Mouse (Mus musculus) lung, adult 18-20 months (tissue): ENCODE results near the gene Plxna1.
A peak's percentile ranks its signal among the peaks of the same experiment; 100 is the strongest.

ENCODE experiments used
- DNase-seq, 2 experiments: peaks; one replicate each; pipeline ENCODE4 v3.0.0; 2022; ENCODE audit warnings: mixed read lengths in 2 of 2

Gene Plxna1

GRCm38 (mm10) chr6:89360709-89361417 lies 1.6 kb downstream of the Plxna1 start:
- DNase-seq = no peak

- no peak for DNase-seq
Measured at GRCm38 (mm10) chr6:89359771-89360708, 2.4 kb downstream of the Plxna1 start.

- DNase-seq = no peak
Measured at GRCm38 (mm10) chr6:89359192-89359591, 3.2 kb downstream of the Plxna1 start.

GRCm38 (mm10) chr6:89355661-89356060 lies 6.8 kb downstream of the Plxna1 start:
- DNase-seq = no peak

GRCm38 (mm10) chr6:89354726-89355125 lies 7.7 kb downstream of the Plxna1 start:
- no peak for DNase-seq

- DNase-seq = no peak
Measured at GRCm38 (mm10) chr6:89354076-89354475, 8.3 kb downstream of the Plxna1 start.

- DNase-seq = no peak
Measured at GRCm38 (mm10) chr6:89353101-89353500, 9.3 kb downstream of the Plxna1 start.

GRCm38 (mm10) chr6:89351441-89352137 lies 10.8 kb downstream of the Plxna1 start:
- DNase-seq = peak; percentile 60 to 61

GRCm38 (mm10) chr6:89350520-89350919 lies 11.9 kb downstream of the Plxna1 start:
- DNase-seq = no peak

GRCm38 (mm10) chr6:89350037-89350515 lies 12.3 kb downstream of the Plxna1 start:
- DNase-seq = peak in 1 of 2 experiments; percentile 51

- DNase-seq = no peak
Measured at GRCm38 (mm10) chr6:89348363-89348762, 14.1 kb downstream of the Plxna1 start.

GRCm38 (mm10) chr6:89347792-89348191 lies 14.6 kb downstream of the Plxna1 start:
- no peak for DNase-seq

GRCm38 (mm10) chr6:89345855-89346254 lies 16.6 kb downstream of the Plxna1 start:
- no peak for DNase-seq

GRCm38 (mm10) chr6:89345486-89345785 lies 17.0 kb downstream of the Plxna1 start:
- no peak for DNase-seq

GRCm38 (mm10) chr6:89344613-89345485 lies 17.6 kb downstream of the Plxna1 start:
- DNase-seq = peak; percentile 90 to 95

- DNase-seq = no peak
Measured at GRCm38 (mm10) chr6:89341981-89342380, 20.4 kb downstream of the Plxna1 start.

- DNase-seq = no peak
Measured at GRCm38 (mm10) chr6:89339447-89339846, 23.0 kb downstream of the Plxna1 start.

GRCm38 (mm10) chr6:89338733-89339132 lies 23.7 kb downstream of the Plxna1 start:
- DNase-seq = no peak

- no peak for DNase-seq
Measured at GRCm38 (mm10) chr6:89337574-89337973, 24.8 kb downstream of the Plxna1 start.

GRCm38 (mm10) chr6:89333964-89334702 lies 28.3 kb downstream of the Plxna1 start:
- no peak for DNase-seq

- no peak for DNase-seq
Measured at GRCm38 (mm10) chr6:89330957-89331356, 31.5 kb downstream of the Plxna1 start.
